Mouse (Mus musculus): ENCODE measurements around the gene Itgb3bp. TPM values are rescaled to one million over a fixed set of nuclear protein-coding genes. Genes with fewer than 3 reads are reported as not detected.

Gene Itgb3bp
- polyA plus RNA-seq, 1 experiment: 0.92 TPM

DNA sequence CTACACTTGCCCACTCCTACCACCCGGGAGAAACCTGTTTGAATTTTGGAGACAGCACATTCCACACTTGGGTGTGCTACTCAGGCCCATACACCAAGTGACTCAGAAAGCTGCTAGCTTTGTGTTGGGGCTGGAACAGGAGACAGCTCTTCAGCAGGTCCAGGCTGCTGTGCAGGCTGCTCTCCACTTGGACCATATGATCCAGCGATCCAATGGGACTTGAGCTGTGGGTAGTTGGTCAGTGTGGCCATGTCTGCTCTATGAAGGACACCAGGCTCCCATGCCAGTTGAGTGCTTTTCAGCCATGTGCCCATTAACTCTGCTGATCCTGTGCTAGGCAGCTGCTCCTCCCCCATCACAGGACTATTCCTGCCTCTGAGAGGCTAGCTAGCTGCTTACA, 24.3 kb upstream of the Itgb3bp start:
- Histone ChIP-seq H3K36me3 (ENCODE audit: control insufficient read depth, insufficient read depth, low read length) (no peaks in the 10 kb centered on the region), H3K27ac (ENCODE audit: control insufficient read depth, insufficient read depth, low read length) (no peak overlapping the region), H3K27me3 (ENCODE audit: control insufficient read depth, insufficient read depth, low read length) (no peaks in the 10 kb centered on the region), H3K4me1 (replicated peaks; ENCODE audit: control insufficient read depth, insufficient read depth, low read length) (no peaks in the 10 kb centered on the region), H3K4me3 (ENCODE audit: control insufficient read depth, insufficient read depth, low read length) (no peak overlapping the region)
- no peak for DNase-seq
- WGBS: 94% methylated on average over 2 of the region's 2 CpGs
- no peak for TF ChIP-seq POLR2A (IDR thresholded peaks at IDR 0.05; ENCODE audit: control insufficient read depth, extremely low read depth, insufficient read depth, low read length, poor library complexity)
- TF ChIP-seq CTCF (IDR thresholded peaks at IDR 0.05; ENCODE audit: borderline replicate concordance, control insufficient read depth, extremely low read depth, insufficient read depth, low read length, poor library complexity): no peak

GRCm38 (mm10) chr4:99947896-99948295, 18.3 kb upstream of the Itgb3bp start:
- 89% methylated on average over 1 of the region's 1 CpGs for WGBS
- TF ChIP-seq POLR2A (IDR thresholded peaks at IDR 0.05; ENCODE audit: control insufficient read depth, extremely low read depth, insufficient read depth, low read length, poor library complexity) (no peak), CTCF (IDR thresholded peaks at IDR 0.05; ENCODE audit: borderline replicate concordance, control insufficient read depth, extremely low read depth, insufficient read depth, low read length, poor library complexity) (no peak)

DNA sequence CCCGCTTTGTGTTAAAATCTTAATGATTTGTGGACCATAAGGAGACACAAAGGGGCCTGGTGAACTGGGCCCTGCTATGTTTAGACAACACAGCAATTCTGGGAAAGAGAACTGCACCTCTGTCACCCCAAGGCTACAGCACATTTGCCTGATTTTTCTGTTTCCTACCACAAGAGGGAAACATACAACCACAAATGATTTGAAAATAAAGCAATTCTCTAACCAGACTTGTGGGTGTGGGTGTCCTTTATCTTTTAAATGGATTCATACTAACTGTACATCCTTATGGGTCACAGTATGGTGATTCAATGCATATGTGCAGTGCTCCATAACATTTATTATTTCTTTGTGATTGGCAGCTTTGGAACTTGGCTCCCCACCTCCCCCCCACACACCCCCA, 17.6 kb upstream of the Itgb3bp start:
- DNase-seq: no peak
- no peaks in the 10 kb centered on the region for H3K27me3 ChIP-seq (ENCODE audit: control insufficient read depth, insufficient read depth, low read length)
- 90% methylated on average over 1 of the region's 1 CpGs for WGBS
- H3K4me3 ChIP-seq (ENCODE audit: control insufficient read depth, insufficient read depth, low read length): no peak overlapping the region
- no peaks in the 10 kb centered on the region for H3K36me3 ChIP-seq (ENCODE audit: control insufficient read depth, insufficient read depth, low read length)
- no peak overlapping the region for H3K27ac ChIP-seq (ENCODE audit: control insufficient read depth, insufficient read depth, low read length)
- H3K4me1 ChIP-seq (replicated peaks; ENCODE audit: control insufficient read depth, insufficient read depth, low read length): no peaks in the 10 kb centered on the region
- TF ChIP-seq POLR2A (IDR thresholded peaks at IDR 0.05; ENCODE audit: control insufficient read depth, extremely low read depth, insufficient read depth, low read length, poor library complexity) (no peak), CTCF (IDR thresholded peaks at IDR 0.05; ENCODE audit: borderline replicate concordance, control insufficient read depth, extremely low read depth, insufficient read depth, low read length, poor library complexity) (no peak)

More at GRCm38 (mm10) chr4:99947896-99948295, 18.3 kb upstream of the Itgb3bp start:
- no peaks in the 10 kb centered on the region for H3K4me1 ChIP-seq (replicated peaks; ENCODE audit: control insufficient read depth, insufficient read depth, low read length)
- H3K27ac ChIP-seq (ENCODE audit: control insufficient read depth, insufficient read depth, low read length): no peak overlapping the region
- no peaks in the 10 kb centered on the region for H3K36me3 ChIP-seq (ENCODE audit: control insufficient read depth, insufficient read depth, low read length)
- DNase-seq: no peak
- no peaks in the 10 kb centered on the region for H3K27me3 ChIP-seq (ENCODE audit: control insufficient read depth, insufficient read depth, low read length)
- no peak overlapping the region for H3K4me3 ChIP-seq (ENCODE audit: control insufficient read depth, insufficient read depth, low read length)

DNA sequence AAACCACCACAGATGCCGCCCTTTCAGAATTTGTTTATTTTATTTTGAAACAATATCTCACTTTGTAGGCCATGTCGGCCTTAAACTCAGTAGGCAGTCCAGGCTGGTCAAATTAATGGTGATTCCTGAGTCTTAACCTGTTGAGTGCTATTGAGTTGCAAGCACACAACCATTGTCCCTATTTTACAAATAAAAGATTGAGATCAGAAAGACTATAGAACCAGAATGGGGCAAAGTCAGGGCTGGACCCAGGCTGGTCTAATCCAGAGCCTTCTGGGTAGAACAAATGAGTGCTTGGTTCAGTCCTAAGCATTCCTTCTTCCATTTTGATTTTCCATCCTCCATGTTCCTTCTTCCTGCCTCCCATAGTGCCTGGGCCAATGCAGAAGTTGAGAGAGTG, 16.9 kb upstream of the Itgb3bp start:
- Histone ChIP-seq H3K4me1 (replicated peaks; ENCODE audit: control insufficient read depth, insufficient read depth, low read length) (no peaks in the 10 kb centered on the region), H3K27ac (ENCODE audit: control insufficient read depth, insufficient read depth, low read length) (no peak overlapping the region), H3K36me3 (ENCODE audit: control insufficient read depth, insufficient read depth, low read length) (no peaks in the 10 kb centered on the region), H3K4me3 (ENCODE audit: control insufficient read depth, insufficient read depth, low read length) (no peak overlapping the region), H3K27me3 (ENCODE audit: control insufficient read depth, insufficient read depth, low read length) (no peaks in the 10 kb centered on the region)
- TF ChIP-seq CTCF (IDR thresholded peaks at IDR 0.05; ENCODE audit: borderline replicate concordance, control insufficient read depth, extremely low read depth, insufficient read depth, low read length, poor library complexity): no peak
- TF ChIP-seq POLR2A (IDR thresholded peaks at IDR 0.05; ENCODE audit: control insufficient read depth, extremely low read depth, insufficient read depth, low read length, poor library complexity): no peak
- no peak for DNase-seq
- 96% methylated on average over 2 of the region's 2 CpGs for WGBS

GRCm38 (mm10) chr4:99945011-99945410, 15.4 kb upstream of the Itgb3bp start:
- H3K36me3 ChIP-seq (ENCODE audit: control insufficient read depth, insufficient read depth, low read length): no peaks in the 10 kb centered on the region
- TF ChIP-seq POLR2A (IDR thresholded peaks at IDR 0.05; ENCODE audit: control insufficient read depth, extremely low read depth, insufficient read depth, low read length, poor library complexity) (no peak), CTCF (IDR thresholded peaks at IDR 0.05; ENCODE audit: borderline replicate concordance, control insufficient read depth, extremely low read depth, insufficient read depth, low read length, poor library complexity) (no peak)
- H3K4me1 ChIP-seq (replicated peaks; ENCODE audit: control insufficient read depth, insufficient read depth, low read length): no peaks in the 10 kb centered on the region
- no peak overlapping the region for H3K27ac ChIP-seq (ENCODE audit: control insufficient read depth, insufficient read depth, low read length)
- no peak overlapping the region for H3K4me3 ChIP-seq (ENCODE audit: control insufficient read depth, insufficient read depth, low read length)
- DNase-seq: no peak
- WGBS: 79% methylated on average over 7 of the region's 7 CpGs
- H3K27me3 ChIP-seq (ENCODE audit: control insufficient read depth, insufficient read depth, low read length): no peaks in the 10 kb centered on the region

DNA sequence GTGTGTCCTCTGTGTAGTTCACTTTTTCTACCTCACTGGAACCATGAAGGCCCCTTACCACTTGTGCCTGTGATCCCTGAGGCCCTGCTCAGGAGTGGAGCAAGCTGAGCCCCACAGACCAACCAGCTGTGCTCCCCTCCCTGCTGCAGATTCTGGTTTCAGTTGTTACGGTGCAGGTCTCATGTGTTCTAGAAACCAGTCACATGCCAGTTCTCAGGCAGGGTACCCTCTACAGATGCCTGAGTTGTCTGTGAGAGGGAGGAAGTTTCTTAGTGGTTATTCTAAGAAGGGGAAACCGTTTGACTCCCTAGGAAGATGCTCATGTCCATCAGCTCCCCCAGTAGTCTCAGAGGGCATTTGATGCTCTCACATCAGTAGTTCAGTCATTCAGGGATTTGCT, 15.0 kb upstream of the Itgb3bp start:
- WGBS: 14% methylated on average over 2 of the region's 2 CpGs

More for the DNA sequence above, 15.0 kb upstream of the Itgb3bp start:
- Histone ChIP-seq H3K36me3 (ENCODE audit: control insufficient read depth, insufficient read depth, low read length) (no peaks in the 10 kb centered on the region), H3K27ac (ENCODE audit: control insufficient read depth, insufficient read depth, low read length) (no peak overlapping the region), H3K27me3 (ENCODE audit: control insufficient read depth, insufficient read depth, low read length) (no peaks in the 10 kb centered on the region), H3K4me1 (replicated peaks; ENCODE audit: control insufficient read depth, insufficient read depth, low read length) (no peaks in the 10 kb centered on the region), H3K4me3 (ENCODE audit: control insufficient read depth, insufficient read depth, low read length) (no peak overlapping the region)
- TF ChIP-seq CTCF (IDR thresholded peaks at IDR 0.05; ENCODE audit: borderline replicate concordance, control insufficient read depth, extremely low read depth, insufficient read depth, low read length, poor library complexity): no peak
- TF ChIP-seq POLR2A (IDR thresholded peaks at IDR 0.05; ENCODE audit: control insufficient read depth, extremely low read depth, insufficient read depth, low read length, poor library complexity): no peak
- no peak for DNase-seq

Data from thymus, adult 2 months (tissue).